ENCODE assay signal across 14 mouse cellular contexts in genomic region chr10:90830268-90830585, GRCm38 (mm10).
DNase-seq lines count a peak whose midpoint lies in the region; ATAC-seq lines count a peak whose summit lies in the region.
"Had no signal": no experiment of that assay in that cellular context is flagged by ENCODE, and none has a peak within 500 bp of the region (broad histone marks: within the 10 kb centered on the region; RNA-seq: fewer than 3 reads in every experiment).

No protein-coding gene starts in this region.

- peaks cover 13% of the 10 kb centered on the region for H3K4me1 ChIP-seq in heart, embryonic 13.5 days
- no peaks in the 10 kb centered on the region for H3K4me1 ChIP-seq in embryonic facial prominence, embryonic 11.5 days (ENCODE audit: control insufficient read depth, insufficient read depth, low read length)
- H3K4me1 ChIP-seq in forebrain, embryonic 16.5 days (replicated peaks; ENCODE audit: control insufficient read depth, insufficient read depth, low read length) = peaks cover 17% of the 10 kb centered on the region
- peaks cover 8% of the 10 kb centered on the region for H3K4me1 ChIP-seq in midbrain, embryonic 11.5 days (ENCODE audit: control insufficient read depth, insufficient read depth, low read length)
- H3K4me1 ChIP-seq: megakaryocyte, embryonic 14.5 days had no signal

- peaks cover 75% of the 10 kb centered on the region for H3K27me3 ChIP-seq in heart, embryonic 13.5 days (replicated peaks)
- peaks cover 44% of the 10 kb centered on the region for H3K27me3 ChIP-seq in embryonic facial prominence, embryonic 11.5 days (ENCODE audit: control insufficient read depth, insufficient read depth, low read length)
- H3K27me3 ChIP-seq in forebrain, embryonic 16.5 days (replicated peaks; ENCODE audit: control insufficient read depth, insufficient read depth, low read length) = peaks cover 9% of the 10 kb centered on the region; the same call in 1 of the 2 replicates
- H3K27me3 ChIP-seq in midbrain, embryonic 11.5 days (ENCODE audit: control insufficient read depth, insufficient read depth, low read length) = peaks cover 46% of the 10 kb centered on the region
- H3K27me3 ChIP-seq: CH12.LX had no signal

- 2% methylated on average over 11 of the region's 11 CpGs for WGBS in heart, embryonic 13.5 days
- under 1% methylated on average over 11 of the region's 11 CpGs for whole genome bisulfite sequencing in embryonic facial prominence, embryonic 11.5 days
- under 1% methylated on average over 11 of the region's 11 CpGs for WGBS in forebrain, embryonic 16.5 days
- under 1% methylated on average over 11 of the region's 11 CpGs for WGBS in midbrain, embryonic 11.5 days

- no peak overlapping the region for H3K9ac ChIP-seq in heart, embryonic 13.5 days
- no peak overlapping the region for H3K9ac ChIP-seq in embryonic facial prominence, embryonic 11.5 days (replicated peaks; ENCODE audit: low read length)
- peak overlapping the region; percentile 85 for H3K9ac ChIP-seq in forebrain, embryonic 16.5 days (replicated peaks; ENCODE audit: low read depth, low read length)
- no peak overlapping the region for H3K9ac ChIP-seq in midbrain, embryonic 11.5 days (ENCODE audit: low read length)
- H3K9ac ChIP-seq: intestine, embryonic 15.5 days had no signal

- no peaks in the 10 kb centered on the region for H3K36me3 ChIP-seq in heart, embryonic 13.5 days
- no peaks in the 10 kb centered on the region for H3K36me3 ChIP-seq in embryonic facial prominence, embryonic 11.5 days (replicated peaks; ENCODE audit: control insufficient read depth, insufficient read depth, low read depth, low read length)
- H3K36me3 ChIP-seq in forebrain, embryonic 16.5 days (ENCODE audit: control insufficient read depth, insufficient read depth) = no peaks in the 10 kb centered on the region
- H3K36me3 ChIP-seq in midbrain, embryonic 11.5 days (ENCODE audit: control insufficient read depth, insufficient read depth, low read length) = no peaks in the 10 kb centered on the region
- H3K36me3 ChIP-seq: intestine, embryonic 15.5 days had no signal

- H3K27ac ChIP-seq in heart, embryonic 13.5 days (replicated peaks) = no peak overlapping the region
- no peak overlapping the region for H3K27ac ChIP-seq in embryonic facial prominence, embryonic 11.5 days (replicated peaks; ENCODE audit: low read depth, low read length)
- no peak overlapping the region for H3K27ac ChIP-seq in forebrain, embryonic 16.5 days (ENCODE audit: low read length)
- no peak overlapping the region for H3K27ac ChIP-seq in midbrain, embryonic 11.5 days (ENCODE audit: low read depth, low read length)
- H3K27ac ChIP-seq: gastrocnemius, adult 2 months; intestine, embryonic 15.5 days had no signal

- peak overlapping the region; percentile 62; the same call in 1 of the 2 replicates for H3K4me3 ChIP-seq in heart, embryonic 13.5 days
- no peak overlapping the region for H3K4me3 ChIP-seq in embryonic facial prominence, embryonic 11.5 days (ENCODE audit: low read depth, low read length)
- H3K4me3 ChIP-seq in forebrain, embryonic 16.5 days (replicated peaks; ENCODE audit: low read length) = peak overlapping the region; percentile 73
- H3K4me3 ChIP-seq in midbrain, embryonic 11.5 days (ENCODE audit: low read depth, low read length) = peak overlapping the region; percentile 64
- H3K4me3 ChIP-seq: megakaryocyte, embryonic 14.5 days had no signal

- no peak for DNase-seq in heart, postnatal 14 days
- DNase-seq in embryonic facial prominence, embryonic 11.5 days (ENCODE audit: low spot score) = peak; percentile 3
- peak; percentile 92 for DNase-seq in midbrain, embryonic 11.5 days (ENCODE audit: low spot score, missing footprints)
- DNase-seq in right cerebral cortex, postnatal 25 days = no peak
- DNase-seq in Muller cell, postnatal 12 days (ENCODE audit: inconsistent ontology term) = no peak
- DNase-seq in spleen, postnatal 14 days (ENCODE audit: low spot score in 2 of 2) = no peak
- DNase-seq: gastrocnemius, adult 2 months; right cerebral cortex, postnatal 14 days had no signal

- intact Hi-C loops in heart, postnatal 14 days (cut with DNase I) = no loop called here

- no peak for ATAC-seq in heart, embryonic 13.5 days (ENCODE audit: extremely low read depth, insufficient number of reproducible peaks, low FRiP score, low TSS enrichment)
- ATAC-seq in embryonic facial prominence, embryonic 11.5 days (replicated peaks; ENCODE audit: insufficient number of reproducible peaks, low FRiP score, low TSS enrichment, low read depth) = no peak
- no peak for ATAC-seq in forebrain, embryonic 16.5 days
- ATAC-seq in midbrain, embryonic 11.5 days (ENCODE audit: low FRiP score) = no peak
- ATAC-seq: activated CD4-positive, CD25-positive, alpha-beta regulatory T cell, adult 4 months had no signal

- H3K4me2 ChIP-seq in heart, embryonic 13.5 days = peak overlapping the region; percentile 94
- H3K4me2 ChIP-seq in embryonic facial prominence, embryonic 11.5 days (ENCODE audit: low read depth, low read length) = no peak overlapping the region
- peak overlapping the region; percentile 75 for H3K4me2 ChIP-seq in forebrain, embryonic 16.5 days (ENCODE audit: low read length)
- H3K4me2 ChIP-seq in midbrain, embryonic 11.5 days = peak overlapping the region; percentile 91

- no peaks in the 10 kb centered on the region for H3K9me3 ChIP-seq in heart, embryonic 13.5 days
- H3K9me3 ChIP-seq in embryonic facial prominence, embryonic 11.5 days (replicated peaks; ENCODE audit: control insufficient read depth, low read length) = no peaks in the 10 kb centered on the region
- no peaks in the 10 kb centered on the region for H3K9me3 ChIP-seq in forebrain, embryonic 16.5 days (ENCODE audit: control insufficient read depth, low read length)
- no peaks in the 10 kb centered on the region for H3K9me3 ChIP-seq in midbrain, embryonic 11.5 days (ENCODE audit: control insufficient read depth, low read length)
- H3K9me3 ChIP-seq: intestine, embryonic 15.5 days; megakaryocyte, embryonic 14.5 days had no signal

Comparison
In these comparisons a context has a peak if more than half of its experiments do, and no peak if none do; other contexts are left out.
1. DNase-seq: peak in embryonic facial prominence, embryonic 11.5 days (single experiment) and midbrain, embryonic 11.5 days (single experiment); none in heart, postnatal 14 days (0 of 2), right cerebral cortex, postnatal 25 days (single experiment), Muller cell, postnatal 12 days (single experiment) and spleen, postnatal 14 days (0 of 2).